Mouse (Mus musculus): Measurements from ENCODE around the gene Prpf40b. TPM values are rescaled to one million over a fixed set of nuclear protein-coding genes. Genes with fewer than 3 reads are reported as not detected.
A peak's percentile ranks its signal among the peaks of the same experiment; 100 is the strongest.

Gene Prpf40b
- polyA plus RNA-seq, 1 experiment from 2014 or later, result 71.2 TPM

DNA sequence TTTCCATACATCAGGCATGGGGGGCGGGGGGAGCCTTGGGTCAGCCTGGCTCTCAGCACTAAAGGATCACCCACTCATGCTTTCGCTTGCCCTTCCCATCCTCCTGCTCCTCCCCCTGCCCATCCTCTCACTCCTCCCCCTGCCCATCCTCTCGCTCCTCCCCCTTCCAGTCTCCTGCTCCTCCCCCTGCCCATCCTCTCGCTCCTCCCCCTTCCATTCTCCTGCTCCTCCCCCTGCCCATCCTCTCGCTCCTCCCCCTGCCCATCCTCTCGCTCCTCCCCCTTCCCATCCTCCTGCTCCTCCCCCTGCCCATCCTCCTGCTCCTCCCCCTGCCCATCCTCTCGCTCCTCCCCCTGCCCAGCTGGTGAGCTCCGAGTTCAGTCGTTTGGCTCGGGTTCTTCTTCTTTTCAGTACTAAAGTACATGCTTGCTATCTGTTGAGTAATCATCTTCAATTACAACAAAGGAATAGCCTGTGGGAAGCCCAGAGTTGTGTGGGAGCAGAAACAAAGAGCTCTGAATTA lies 35.1 kb upstream of the Prpf40b start:
- peak overlapping the region; percentile 19; the same call in 1 of the 2 replicates for H3K27ac ChIP-seq
- no peaks in the 10 kb centered on the region; the same call in 1 of the 2 replicates for H3K27me3 ChIP-seq (ENCODE audit: low read depth, poor library complexity, severe bottlenecking)
- H3K4me3 ChIP-seq, result peak overlapping the region; percentile 19
- H3K9me3 ChIP-seq (replicated peaks), result no peaks in the 10 kb centered on the region
- H3K36me3 ChIP-seq, result no peaks in the 10 kb centered on the region
- H3K4me1 ChIP-seq, result peaks cover 12% of the 10 kb centered on the region
- peak; percentile 77 for DNase-seq (ENCODE audit: low spot score)
- WGBS, result 1% methylated on average over 9 of the region's 10 CpGs

DNA sequence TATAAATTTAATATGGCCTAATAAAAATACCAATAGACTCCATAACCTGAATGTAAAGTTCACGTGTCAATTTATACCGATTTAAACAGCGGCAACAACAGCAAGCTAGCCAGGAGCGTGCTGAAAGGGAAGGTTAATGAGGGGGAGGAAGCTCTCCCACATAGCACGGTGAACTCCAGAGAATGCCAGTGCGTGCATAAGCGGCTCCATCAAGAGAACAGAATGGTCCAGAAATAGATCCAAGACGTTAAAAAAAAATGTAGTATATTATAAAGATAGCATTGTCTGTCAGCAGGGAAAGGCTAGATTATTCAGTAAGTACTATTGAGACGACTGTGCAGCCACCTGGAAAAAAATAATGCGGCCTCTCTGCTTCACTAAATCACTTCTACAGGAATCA lies 32.2 kb upstream of the Prpf40b start:
- 73% methylated on average over 10 of the region's 10 CpGs for WGBS
- Histone ChIP-seq H3K36me3 (no peaks in the 10 kb centered on the region), H3K4me1 (peaks cover 15% of the 10 kb centered on the region), H3K27me3 (ENCODE audit: low read depth, poor library complexity, severe bottlenecking) (no peaks in the 10 kb centered on the region), H3K4me3 (no peak overlapping the region), H3K27ac (no peak overlapping the region), H3K9me3 (replicated peaks) (no peaks in the 10 kb centered on the region)
- DNase-seq (ENCODE audit: low spot score), result no peak

DNA sequence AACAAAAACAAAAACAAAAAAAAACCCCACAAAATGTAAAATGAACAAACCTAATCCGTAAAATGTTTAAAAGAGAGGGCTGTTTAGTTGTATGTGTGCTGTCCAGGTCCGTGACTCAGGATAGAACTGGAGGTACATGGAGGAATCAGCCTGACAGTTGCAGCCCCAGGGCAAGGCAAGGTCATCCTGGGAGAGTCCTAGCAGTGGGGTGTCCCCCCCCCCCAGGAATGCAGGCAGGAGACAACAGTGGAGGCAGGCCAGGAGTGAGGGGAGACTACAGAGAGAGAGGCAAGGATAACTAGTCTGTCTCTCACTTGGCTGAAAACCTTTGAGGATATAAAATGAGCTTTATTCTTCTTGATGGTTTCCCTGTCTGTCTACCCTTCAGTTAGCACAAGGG lies 30.5 kb upstream of the Prpf40b start:
- no peak overlapping the region for H3K27ac ChIP-seq
- H3K9me3 ChIP-seq (replicated peaks), result no peaks in the 10 kb centered on the region
- no peak overlapping the region for H3K4me3 ChIP-seq
- 77% methylated on average over 2 of the region's 2 CpGs for WGBS
- no peaks in the 10 kb centered on the region for H3K36me3 ChIP-seq
- H3K27me3 ChIP-seq (ENCODE audit: low read depth, poor library complexity, severe bottlenecking), result no peaks in the 10 kb centered on the region
- peaks cover 12% of the 10 kb centered on the region for H3K4me1 ChIP-seq
- DNase-seq (ENCODE audit: low spot score), result no peak

DNA sequence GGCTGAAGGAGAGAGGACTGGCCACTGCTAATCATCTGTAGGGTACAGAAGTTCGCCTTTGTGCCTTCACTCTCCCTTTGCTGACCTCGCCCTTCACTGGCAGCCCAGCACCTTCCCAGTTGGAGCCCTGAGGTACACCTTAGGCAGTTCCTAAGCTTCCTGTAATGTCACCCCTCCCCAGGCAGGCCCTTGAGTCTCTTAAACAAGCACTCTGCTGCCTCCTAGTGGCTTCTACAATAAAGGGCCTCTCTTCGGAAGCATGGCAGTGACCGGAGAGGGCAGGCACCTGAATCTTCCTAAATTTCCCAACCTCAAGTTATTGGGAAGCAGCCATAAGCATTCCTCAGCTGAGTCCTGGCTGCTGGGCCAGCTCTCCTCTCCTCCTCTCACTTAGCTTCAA lies 29.2 kb upstream of the Prpf40b start:
- no peak overlapping the region for H3K27ac ChIP-seq
- H3K4me1 ChIP-seq, result peaks cover 3% of the 10 kb centered on the region
- no peak overlapping the region for H3K4me3 ChIP-seq
- DNase-seq (ENCODE audit: low spot score), result peak; percentile 68
- no peaks in the 10 kb centered on the region for H3K9me3 ChIP-seq (replicated peaks)
- 17% methylated on average over 4 of the region's 4 CpGs for WGBS
- H3K27me3 ChIP-seq (ENCODE audit: low read depth, poor library complexity, severe bottlenecking), result no peaks in the 10 kb centered on the region
- H3K36me3 ChIP-seq, result no peaks in the 10 kb centered on the region

DNA sequence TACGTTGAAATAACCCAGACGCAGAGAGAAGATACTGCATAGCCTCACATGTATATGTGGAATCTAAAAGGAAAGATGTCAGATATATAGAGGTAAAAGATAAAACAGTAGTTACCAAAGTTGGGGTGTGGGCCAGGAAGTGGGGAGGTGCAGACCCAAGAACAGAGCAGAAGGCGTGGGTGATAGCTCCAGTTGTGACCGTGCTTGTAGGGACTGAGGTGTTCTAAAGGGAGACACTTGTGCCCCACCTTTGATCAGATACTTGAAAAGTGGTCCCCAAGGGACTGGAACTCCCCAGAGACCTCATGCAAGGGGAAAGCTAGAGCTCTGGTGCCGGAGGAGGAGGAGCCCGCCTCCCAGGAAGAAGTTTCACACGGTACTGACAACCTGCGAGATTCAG lies 18.8 kb upstream of the Prpf40b start:
- Histone ChIP-seq H3K4me3 (no peak overlapping the region), H3K27ac (no peak overlapping the region), H3K9me3 (replicated peaks) (no peaks in the 10 kb centered on the region), H3K27me3 (ENCODE audit: low read depth, poor library complexity, severe bottlenecking) (no peaks in the 10 kb centered on the region), H3K36me3 (no peaks in the 10 kb centered on the region), H3K4me1 (peaks cover 3% of the 10 kb centered on the region; the same call in 1 of the 2 replicates)
- 76% methylated on average over 8 of the region's 8 CpGs for WGBS
- DNase-seq (ENCODE audit: low spot score), result no peak

DNA sequence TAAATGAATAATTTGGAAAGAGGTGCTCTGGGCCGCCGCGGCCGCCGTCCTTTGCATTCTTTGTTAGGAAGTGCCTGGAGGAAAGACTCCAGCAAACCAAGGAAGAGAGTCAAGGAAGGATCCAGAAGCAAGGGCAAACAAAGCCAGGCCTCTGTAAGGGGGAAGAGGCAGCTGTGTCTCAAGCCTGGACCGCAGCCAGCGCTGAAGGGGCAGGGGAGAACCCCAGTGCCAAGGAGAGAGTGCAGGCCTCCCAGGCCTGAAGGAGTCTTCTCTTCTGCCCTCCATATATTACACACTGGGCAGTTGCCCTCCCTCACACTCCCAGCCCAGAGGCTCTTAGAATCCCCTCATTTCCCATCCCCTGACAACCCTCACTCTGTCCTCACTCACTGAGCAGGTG lies 16.6 kb upstream of the Prpf40b start:
- no peaks in the 10 kb centered on the region for H3K27me3 ChIP-seq (ENCODE audit: low read depth, poor library complexity, severe bottlenecking)
- no peaks in the 10 kb centered on the region for H3K36me3 ChIP-seq
- no peaks in the 10 kb centered on the region for H3K4me1 ChIP-seq
- no peak overlapping the region for H3K4me3 ChIP-seq
- DNase-seq (ENCODE audit: low spot score), result no peak
- WGBS, result 89% methylated on average over 7 of the region's 7 CpGs
- no peak overlapping the region for H3K27ac ChIP-seq
- no peaks in the 10 kb centered on the region for H3K9me3 ChIP-seq (replicated peaks)

DNA sequence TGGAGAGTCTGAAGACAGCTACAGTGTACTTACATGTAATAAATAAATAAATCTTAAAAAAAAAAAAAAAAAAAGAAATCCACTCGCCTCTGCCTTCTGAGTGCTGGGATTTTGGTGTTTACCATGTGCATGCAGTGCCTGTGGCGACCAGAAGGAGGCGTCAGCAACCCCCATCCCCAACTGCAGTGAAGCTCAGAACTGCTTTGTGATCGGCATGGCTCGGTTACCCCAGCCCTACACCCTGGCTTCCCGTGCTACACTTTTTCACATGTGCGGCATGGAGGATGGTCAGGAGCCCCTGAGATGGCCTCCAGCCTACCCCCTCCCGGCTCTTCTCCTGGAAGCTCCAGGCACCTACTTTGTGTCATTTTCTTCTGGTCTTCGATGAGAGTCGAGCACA lies 11.4 kb upstream of the Prpf40b start:
- Histone ChIP-seq H3K27ac (no peak overlapping the region), H3K27me3 (ENCODE audit: low read depth, poor library complexity, severe bottlenecking) (0 out of 2 replicates have a peak, but pooled peaks cover 3% of the 10 kb centered on the region), H3K4me3 (no peak overlapping the region), H3K9me3 (replicated peaks) (no peaks in the 10 kb centered on the region), H3K4me1 (peaks cover 10% of the 10 kb centered on the region; the same call in 1 of the 2 replicates), H3K36me3 (no peaks in the 10 kb centered on the region)
- 68% methylated on average over 10 of the region's 10 CpGs for WGBS
- no peak for DNase-seq (ENCODE audit: low spot score)

DNA sequence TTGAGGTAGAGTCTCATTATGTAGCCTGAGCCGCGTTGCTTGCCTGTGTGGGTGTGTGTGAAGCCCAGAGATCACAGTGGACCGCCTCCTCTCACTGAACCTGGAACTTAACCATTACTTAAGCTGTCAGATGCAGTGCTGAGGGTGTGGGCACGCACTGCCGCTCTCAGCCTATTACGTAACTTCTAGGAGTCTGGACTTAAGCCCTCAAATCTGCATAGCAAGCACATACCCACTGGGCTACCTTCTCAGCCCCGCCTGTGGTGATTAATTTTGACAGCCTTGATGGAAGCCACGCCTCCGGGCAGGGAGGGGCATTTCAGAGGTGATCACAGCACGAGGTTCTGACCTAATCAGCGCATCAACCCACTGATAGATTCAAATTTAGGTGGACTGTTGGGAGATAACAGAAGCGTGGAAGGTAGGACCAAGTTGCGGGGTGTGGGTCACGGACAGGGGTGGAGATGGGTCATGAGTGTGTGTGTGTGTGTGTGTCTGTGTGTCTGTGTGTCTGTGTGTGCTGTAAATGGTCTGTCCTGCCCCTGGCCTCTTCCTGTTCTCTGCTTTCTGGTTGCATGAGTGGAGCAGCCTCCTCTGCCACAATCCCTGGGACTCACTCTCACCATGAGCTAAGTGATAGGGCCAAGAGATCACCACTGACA lies 10.2 kb upstream of the Prpf40b start:
- Histone ChIP-seq H3K9me3 (replicated peaks) (no peaks in the 10 kb centered on the region), H3K36me3 (no peaks in the 10 kb centered on the region), H3K27me3 (ENCODE audit: low read depth, poor library complexity, severe bottlenecking) (0 out of 2 replicates have a peak, but pooled peaks cover 3% of the 10 kb centered on the region), H3K4me3 (no peak overlapping the region), H3K4me1 (peaks cover 10% of the 10 kb centered on the region; the same call in 1 of the 2 replicates), H3K27ac (no peak overlapping the region)
- DNase-seq (ENCODE audit: low spot score), result no peak
- 38% methylated on average over 14 of the region's 14 CpGs for WGBS

DNA sequence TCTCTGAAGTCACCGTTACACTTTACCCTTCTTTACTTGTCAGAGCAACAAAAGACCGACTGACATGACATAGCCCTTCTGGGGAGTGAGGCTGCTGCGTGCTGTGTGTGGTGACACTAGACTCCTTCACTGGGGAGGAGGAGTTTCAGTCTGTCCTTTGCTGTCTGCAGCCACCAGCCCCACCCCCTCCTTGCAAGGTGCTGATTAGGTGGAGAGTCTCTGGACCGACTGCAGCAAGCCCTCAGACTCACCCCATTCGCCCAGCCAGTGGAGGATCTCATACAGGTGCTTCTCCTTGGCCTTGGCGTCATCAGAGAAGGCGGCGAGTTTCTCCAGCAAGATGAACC lies 9.7 kb upstream of the Prpf40b start:
- DNase-seq (ENCODE audit: low spot score), result no peak
- no peak overlapping the region for H3K4me3 ChIP-seq

DNA sequence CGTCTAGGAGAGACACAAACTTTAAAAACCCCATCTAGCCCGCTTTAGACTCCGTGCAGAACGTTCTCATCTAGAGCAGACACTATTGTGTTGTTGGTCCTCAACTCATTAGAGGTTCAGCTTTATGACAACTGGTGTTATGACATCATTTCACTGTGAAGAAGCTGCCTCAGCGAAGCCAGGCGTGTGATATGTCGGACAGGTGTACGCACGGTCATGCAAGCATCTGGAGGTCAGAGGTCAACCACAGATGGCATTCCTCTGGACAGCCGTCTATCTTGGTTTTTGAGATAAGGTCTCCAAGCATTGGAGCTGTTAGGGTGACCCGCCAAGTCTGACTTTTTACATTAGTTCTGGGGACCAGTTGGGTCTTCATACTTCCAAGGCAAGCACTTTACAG lies 4.3 kb upstream of the Prpf40b start:
- DNase-seq (ENCODE audit: low spot score), result no peak
- 90% methylated on average over 11 of the region's 11 CpGs for WGBS
- Histone ChIP-seq H3K36me3 (no peaks in the 10 kb centered on the region), H3K4me1 (peaks cover 8% of the 10 kb centered on the region), H3K27me3 (ENCODE audit: low read depth, poor library complexity, severe bottlenecking) (no peaks in the 10 kb centered on the region), H3K27ac (no peak overlapping the region), H3K9me3 (replicated peaks) (no peaks in the 10 kb centered on the region), H3K4me3 (no peak overlapping the region)

More for the DNA sequence above, 9.7 kb upstream of the Prpf40b start:
- Histone ChIP-seq H3K36me3 (no peaks in the 10 kb centered on the region), H3K27me3 (ENCODE audit: low read depth, poor library complexity, severe bottlenecking) (0 out of 2 replicates have a peak, but pooled peaks cover 3% of the 10 kb centered on the region), H3K27ac (no peak overlapping the region), H3K4me1 (peaks cover 10% of the 10 kb centered on the region; the same call in 1 of the 2 replicates), H3K9me3 (replicated peaks) (no peaks in the 10 kb centered on the region)
- WGBS, result 49% methylated on average over 8 of the region's 8 CpGs

DNA sequence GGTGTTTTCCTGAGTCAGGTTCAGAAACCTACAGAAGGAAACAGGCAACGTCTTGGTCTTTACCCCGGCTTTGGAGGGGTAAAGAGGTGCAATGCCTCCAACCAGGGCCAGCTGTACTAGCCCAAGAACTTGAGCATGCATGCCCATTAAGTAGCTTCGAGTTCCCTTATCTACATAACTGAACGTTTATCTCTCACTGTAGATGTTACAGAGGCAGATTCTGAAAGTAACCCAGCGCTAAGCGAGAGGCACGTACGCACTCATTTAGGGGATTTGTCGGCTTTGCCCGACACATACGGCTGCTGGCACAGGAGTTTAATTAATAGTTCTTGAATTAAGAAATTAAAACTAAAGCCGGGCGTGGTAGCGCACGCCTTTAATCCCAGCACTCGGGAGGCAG lies 600 bp upstream of the Prpf40b start:
- DNase-seq (ENCODE audit: low spot score), result no peak
- Histone ChIP-seq H3K27me3 (ENCODE audit: low read depth, poor library complexity, severe bottlenecking) (no peaks in the 10 kb centered on the region), H3K27ac (peak overlapping the region; percentile 93), H3K36me3 (peaks cover 2% of the 10 kb centered on the region; the same call in 1 of the 2 replicates), H3K4me3 (peak overlapping the region; percentile 70), H3K9me3 (replicated peaks) (no peaks in the 10 kb centered on the region), H3K4me1 (peaks cover 18% of the 10 kb centered on the region)
- 36% methylated on average over 16 of the region's 16 CpGs for WGBS

DNA sequence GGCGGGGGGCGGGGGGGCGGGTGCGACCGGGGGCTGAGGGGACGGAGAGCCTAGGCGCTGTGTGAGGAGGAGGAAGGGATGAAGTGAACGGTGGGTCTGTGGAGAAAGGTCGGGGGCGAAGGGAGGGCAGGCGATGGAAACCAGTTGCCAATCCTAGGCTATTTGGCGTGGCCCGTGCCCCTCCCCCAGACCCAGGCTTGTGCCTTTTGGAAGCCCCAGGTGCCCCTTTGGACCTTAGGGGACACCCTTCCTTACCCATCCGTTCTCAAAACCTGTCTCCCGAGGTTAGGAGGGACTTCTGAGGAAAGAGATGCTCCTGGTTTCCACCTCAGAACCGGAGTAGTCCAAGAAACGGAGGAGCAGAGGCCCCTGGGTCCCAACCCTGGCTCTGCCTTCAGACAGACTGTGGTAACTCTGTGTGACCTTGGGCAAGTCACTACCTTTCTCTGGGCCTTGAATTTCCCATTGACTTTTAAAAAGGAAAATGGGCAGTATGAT lies 646 bp downstream of the Prpf40b start, which contains the start of gene Fam186b:
Gene Fam186b, minus strand, starts transcription at position 405 of the 498 bp plus-strand sequence.
- Histone ChIP-seq H3K27me3 (ENCODE audit: low read depth, poor library complexity, severe bottlenecking) (no peaks in the 10 kb centered on the region), H3K27ac (peak within 1 kb of the TSS; percentile 93), H3K9me3 (replicated peaks) (no peaks in the 10 kb centered on the region), H3K4me3 (peak within 1 kb of the TSS; percentile 70), H3K36me3 (peaks cover 13% of the 10 kb centered on the region; the same call in 1 of the 2 replicates), H3K4me1 (peaks cover 18% of the 10 kb centered on the region)
- DNase-seq (ENCODE audit: low spot score), result peak; percentile 60
- 1% methylated on average over 16 of the region's 17 CpGs for WGBS

DNA sequence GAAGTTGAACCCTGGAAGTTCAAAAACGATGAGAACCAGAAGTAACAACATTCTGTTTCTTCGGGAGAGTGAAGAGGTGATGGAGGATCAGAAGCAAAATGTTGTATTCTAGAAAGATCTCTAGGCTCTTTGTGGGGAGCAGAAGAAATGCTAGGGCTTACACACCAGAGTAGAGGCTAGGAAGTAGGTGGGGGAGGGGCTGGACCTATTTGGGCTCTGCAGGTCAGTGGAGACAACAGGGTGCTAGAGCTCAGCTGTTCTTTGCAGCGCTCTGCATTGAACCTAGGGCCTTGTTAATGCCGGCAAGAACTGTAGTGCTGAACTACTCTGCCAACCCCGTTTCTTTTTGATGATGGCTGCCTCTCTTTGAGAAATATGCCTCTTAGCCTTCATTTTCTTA lies 1.3 kb downstream of the Prpf40b start:
- 0 out of 2 replicates have a peak overlapping the region, but pooled peaks have one; percentile 93 for H3K27ac ChIP-seq
- H3K36me3 ChIP-seq, result peaks cover 17% of the 10 kb centered on the region; the same call in 1 of the 2 replicates
- peak overlapping the region; percentile 70 for H3K4me3 ChIP-seq
- no peaks in the 10 kb centered on the region for H3K9me3 ChIP-seq (replicated peaks)
- WGBS, result 45% methylated on average over 5 of the region's 5 CpGs
- peaks cover 18% of the 10 kb centered on the region for H3K4me1 ChIP-seq
- no peak for DNase-seq (ENCODE audit: low spot score)
- no peaks in the 10 kb centered on the region for H3K27me3 ChIP-seq (ENCODE audit: low read depth, poor library complexity, severe bottlenecking)

Data from limb, embryonic 10.5 days (tissue).